12 mouse cellular contexts compared by ENCODE assay signal in the genomic region with DNA sequence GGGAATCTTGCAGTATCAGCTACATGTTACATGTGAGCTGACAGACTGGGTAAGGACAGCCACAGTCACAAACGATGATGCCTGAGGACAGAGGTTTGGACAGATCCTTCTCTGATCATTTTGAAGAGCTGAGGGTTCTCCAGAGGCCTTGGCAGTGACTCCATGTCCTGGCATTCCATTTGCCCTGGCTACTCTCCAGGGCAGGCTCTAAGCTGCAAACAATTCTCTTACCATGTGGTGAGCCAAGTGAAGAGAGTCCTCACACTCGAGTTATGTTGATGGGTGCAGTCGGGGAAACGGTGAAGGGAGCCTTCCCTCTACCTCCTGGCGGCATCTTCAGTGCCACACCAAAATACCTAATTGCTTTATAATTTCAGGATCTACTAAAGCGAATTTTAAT.
DNase-seq lines count a peak whose midpoint lies in the region; ATAC-seq and TF ChIP-seq lines count a peak whose summit lies in the region.
"Had no signal": no experiment of that assay in that cellular context is flagged by ENCODE, and none has a peak within 500 bp of the region (broad histone marks: within the 10 kb centered on the region; RNA-seq: fewer than 3 reads in every experiment).

No protein-coding gene starts in this region.

- 64% methylated on average over 6 of the region's 6 CpGs for WGBS in embryonic facial prominence, embryonic 15.5 days
- WGBS in embryonic facial prominence, embryonic 10.5 days: 91% methylated on average over 6 of the region's 6 CpGs
- WGBS in liver, adult 2 months: 57% methylated on average over 6 of the region's 6 CpGs
- WGBS in liver, embryonic 11.5 days: 89% methylated on average over 6 of the region's 6 CpGs

- no peak for TF ChIP-seq POLR2A in liver, adult 2 months (IDR thresholded peaks at IDR 0.05; ENCODE audit: extremely low read depth, insufficient read depth, low read length)

- no peak for DNase-seq in embryonic facial prominence, embryonic 10.5 days (ENCODE audit: low spot score)
- peak; percentile 50 for DNase-seq in liver, adult 2 months (ENCODE audit: extremely low read depth, low read depth, low spot score)
- no peak for DNase-seq in liver, embryonic 11.5 days (ENCODE audit: low spot score)
- peak; percentile 6 for DNase-seq in brain, adult 2 months (ENCODE audit: low read depth, low spot score)
- peak; percentile 58 for DNase-seq in lung, postnatal 10 days
- DNase-seq in embryo, embryonic 10 days (ENCODE audit: low spot score): no peak

- no peak overlapping the region for H3K9ac ChIP-seq in embryonic facial prominence, embryonic 15.5 days
- no peak overlapping the region for H3K9ac ChIP-seq in liver, adult 2 months (ENCODE audit: low read depth, low read length)
- H3K9ac ChIP-seq in liver, embryonic 11.5 days (ENCODE audit: low read depth, low read length): no peak overlapping the region
- H3K9ac ChIP-seq: hindbrain, embryonic 14.5 days; lung, embryonic 15.5 days; neural tube, embryonic 12.5 days had no signal

- peaks cover 17% of the 10 kb centered on the region for H3K4me1 ChIP-seq in embryonic facial prominence, embryonic 15.5 days
- H3K4me1 ChIP-seq in embryonic facial prominence, embryonic 10.5 days: peaks cover 14% of the 10 kb centered on the region
- H3K4me1 ChIP-seq in liver, adult 2 months (ENCODE audit: control insufficient read depth, insufficient read depth, low read length): no peaks in the 10 kb centered on the region
- no peaks in the 10 kb centered on the region for H3K4me1 ChIP-seq in liver, embryonic 11.5 days (replicated peaks; ENCODE audit: control insufficient read depth, insufficient read depth, low read length)
- H3K4me1 ChIP-seq: lung, embryonic 15.5 days; neural tube, embryonic 12.5 days had no signal

- no peak for TF ChIP-seq CTCF in liver, adult 2 months (IDR thresholded peaks at IDR 0.05; ENCODE audit: low read depth, low read length)

- no peak overlapping the region for H3K4me2 ChIP-seq in embryonic facial prominence, embryonic 15.5 days (replicated peaks)
- no peak overlapping the region for H3K4me2 ChIP-seq in liver, embryonic 11.5 days
- H3K4me2 ChIP-seq: hindbrain, embryonic 14.5 days; lung, embryonic 15.5 days; neural tube, embryonic 12.5 days had no signal

- H3K9me3 ChIP-seq in embryonic facial prominence, embryonic 15.5 days (replicated peaks): no peaks in the 10 kb centered on the region
- H3K9me3 ChIP-seq in embryonic facial prominence, embryonic 10.5 days: peaks cover 5% of the 10 kb centered on the region; the same call in 1 of the 2 replicates
- H3K9me3 ChIP-seq in liver, embryonic 11.5 days (ENCODE audit: control insufficient read depth, low read length): no peaks in the 10 kb centered on the region
- H3K9me3 ChIP-seq: lung, embryonic 15.5 days; neural tube, embryonic 12.5 days had no signal

- no peaks in the 10 kb centered on the region for H3K36me3 ChIP-seq in embryonic facial prominence, embryonic 15.5 days
- peaks cover 6% of the 10 kb centered on the region for H3K36me3 ChIP-seq in embryonic facial prominence, embryonic 10.5 days (replicated peaks)
- H3K36me3 ChIP-seq in liver, adult 2 months (ENCODE audit: control insufficient read depth, insufficient read depth, low read length): peaks cover 5% of the 10 kb centered on the region; the same call in 1 of the 2 replicates
- H3K36me3 ChIP-seq in liver, embryonic 11.5 days (ENCODE audit: control insufficient read depth, insufficient read depth, low read length): no peaks in the 10 kb centered on the region
- H3K36me3 ChIP-seq: lung, embryonic 15.5 days; neural tube, embryonic 12.5 days had no signal

- H3K27me3 ChIP-seq in embryonic facial prominence, embryonic 15.5 days: no peaks in the 10 kb centered on the region
- no peaks in the 10 kb centered on the region for H3K27me3 ChIP-seq in embryonic facial prominence, embryonic 10.5 days (replicated peaks; ENCODE audit: low read depth, poor library complexity, severe bottlenecking)
- no peaks in the 10 kb centered on the region for H3K27me3 ChIP-seq in liver, adult 2 months (ENCODE audit: control insufficient read depth, insufficient read depth, low read length)
- H3K27me3 ChIP-seq in liver, embryonic 11.5 days (replicated peaks; ENCODE audit: control insufficient read depth, insufficient read depth, low read length): no peaks in the 10 kb centered on the region
- H3K27me3 ChIP-seq: lung, embryonic 15.5 days; neural tube, embryonic 12.5 days had no signal

- ATAC-seq in embryonic facial prominence, embryonic 15.5 days (ENCODE audit: insufficient number of reproducible peaks, low FRiP score, low TSS enrichment, low read depth): no peak
- no peak for ATAC-seq in liver, embryonic 11.5 days (replicated peaks; ENCODE audit: low FRiP score)
- ATAC-seq in megakaryocyte-erythroid progenitor cell, adult 5-6 weeks (replicated peaks; ENCODE audit: low FRiP score, low TSS enrichment, poor library complexity, severe bottlenecking): no peak

- no peaks in the 10 kb centered on the region for H3K79me2 ChIP-seq in liver, adult 2 months (ENCODE audit: control insufficient read depth, insufficient read depth, low read length)

- no peak overlapping the region for H3K4me3 ChIP-seq in embryonic facial prominence, embryonic 15.5 days (replicated peaks)
- H3K4me3 ChIP-seq in embryonic facial prominence, embryonic 10.5 days: no peak overlapping the region
- no peak overlapping the region for H3K4me3 ChIP-seq in liver, adult 2 months (ENCODE audit: insufficient read depth, low read depth, low read length)
- no peak overlapping the region for H3K4me3 ChIP-seq in liver, embryonic 11.5 days (ENCODE audit: low read depth, low read length)
- H3K4me3 ChIP-seq: forebrain, embryonic 10.5 days; lung, embryonic 15.5 days; neural tube, embryonic 12.5 days had no signal

- peak overlapping the region; percentile 34; the same call in 1 of the 2 replicates for H3K27ac ChIP-seq in embryonic facial prominence, embryonic 15.5 days (replicated peaks)
- no peak overlapping the region; the same call in 1 of the 2 replicates for H3K27ac ChIP-seq in embryonic facial prominence, embryonic 10.5 days (replicated peaks)
- no peak overlapping the region for H3K27ac ChIP-seq in liver, adult 2 months (replicated peaks; ENCODE audit: insufficient read depth, low read depth, low read length)
- no peak overlapping the region for H3K27ac ChIP-seq in liver, embryonic 11.5 days (ENCODE audit: low read depth, low read length)
- H3K27ac ChIP-seq: forebrain, embryonic 10.5 days; hindbrain, embryonic 14.5 days; lung, embryonic 15.5 days; neural tube, embryonic 12.5 days had no signal

Comparison
In these comparisons a context has a peak if more than half of its experiments do, and no peak if none do; other contexts are left out.
1. DNase-seq: peak in liver, adult 2 months (single experiment), brain, adult 2 months (single experiment) and lung, postnatal 10 days (single experiment); none in embryonic facial prominence, embryonic 10.5 days (single experiment), liver, embryonic 11.5 days (single experiment) and embryo, embryonic 10 days (single experiment).